In the genomic region with DNA sequence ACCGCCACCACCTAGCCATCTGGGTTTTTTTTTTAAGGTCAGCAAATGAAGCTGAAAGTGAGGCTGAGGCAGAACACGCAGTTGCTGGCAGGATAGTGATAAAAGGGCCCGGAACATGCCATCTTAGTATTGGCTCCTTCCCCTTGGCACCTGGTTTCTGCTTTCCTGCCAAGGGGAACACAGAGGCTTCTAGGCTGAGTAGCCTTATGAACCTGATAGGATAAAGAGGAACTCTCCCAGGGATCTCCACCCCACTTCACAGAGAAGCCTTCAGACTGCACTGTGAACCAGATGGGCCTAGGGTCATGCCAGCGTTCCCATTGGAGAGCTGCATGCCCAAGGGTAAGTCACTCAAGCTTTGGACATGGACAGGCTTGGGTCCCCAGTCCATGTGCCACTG, we compare ENCODE assay signal across 9 mouse cellular contexts.
"Had no signal": no experiment of that assay in that cellular context is flagged by ENCODE, and none has a peak within 500 bp of the region (broad histone marks: within the 10 kb centered on the region; RNA-seq: fewer than 3 reads in every experiment).

No protein-coding gene starts in this region.

- DNase-seq: kidney, postnatal 4 days; liver; lung, adult 2 months; lung, postnatal 36 days; right cerebral cortex, adult 18-20 months; right cerebral cortex, postnatal 25 days; thymus, postnatal 4 days had no signal

- ATAC-seq: lung, postnatal 0 days; midbrain, embryonic 13.5 days had no signal
